Mouse (Mus musculus): ENCODE results near the gene Cenpq.

- TF ChIP-seq CTCF (IDR thresholded peaks at IDR 0.05; ENCODE audit: low read depth, low read length) (no peak), GATA1 (IDR thresholded peaks at IDR 0.05; ENCODE audit: borderline replicate concordance, low read length) (no peak), GATA2 (IDR thresholded peaks at IDR 0.05; ENCODE audit: borderline replicate concordance, low read depth, low read length) (no peak), POLR2AphosphoS5 (IDR thresholded peaks at IDR 0.05; ENCODE audit: insufficient replicate concordance, low read depth, low read length) (no peak), TAL1 (conservative IDR thresholded peaks at IDR 0.05; ENCODE audit: low read depth, low read length) (no peak)
These were observed 30.1 kb downstream of the Cenpq start for GRCm38 (mm10) chr17:40904721-40905154.

Data from G1E (cell line).